Mouse (Mus musculus) layer of hippocampus, adult 2 months (tissue): ENCODE results near the gene Epb41l2. TPM values are rescaled to one million over a fixed set of nuclear protein-coding genes. Genes with fewer than 3 reads are reported as not detected.

ENCODE experiments used
- DNase-seq, 2 experiments: peaks; one replicate each; pipeline ENCODE4 v3.0.0; 2022; ENCODE audit warnings: low spot score in 2 of 2
- H3K27ac ChIP-seq: fragments of 200-600 bp; 2 replicates; pipeline ENCODE4 v1.8.1; 2022
- H3K4me3 ChIP-seq: fragments of 200-600 bp; 2 replicates; pipeline ENCODE4 v1.8.1; 2022; ENCODE audit warnings: mild to moderate bottlenecking
- CTCF ChIP-seq: fragments of 200-600 bp; conservative IDR thresholded peaks from 2 replicates; pipeline ENCODE4 v1.8.1; 2022; ENCODE audit warnings: antibody characterized with exemption, mild to moderate bottlenecking, moderate library complexity
- total RNA-seq, 2 experiments: library from RNA; stranded (reverse); gene quantifications; 2 replicates each; pipeline ENCODE4 v1.2.3; 2021

The Epb41l2 gene
- total RNA-seq, 2 experiments from 2014 or later: 76.4 to 84.6 TPM

GRCm38 (mm10) chr10:25526156-25526555 lies 166.6 kb downstream of the Epb41l2 start:
- no peak for TF ChIP-seq CTCF
- no peak for DNase-seq
- no peak overlapping the region for H3K27ac ChIP-seq
- no peak overlapping the region for H3K4me3 ChIP-seq

DNA sequence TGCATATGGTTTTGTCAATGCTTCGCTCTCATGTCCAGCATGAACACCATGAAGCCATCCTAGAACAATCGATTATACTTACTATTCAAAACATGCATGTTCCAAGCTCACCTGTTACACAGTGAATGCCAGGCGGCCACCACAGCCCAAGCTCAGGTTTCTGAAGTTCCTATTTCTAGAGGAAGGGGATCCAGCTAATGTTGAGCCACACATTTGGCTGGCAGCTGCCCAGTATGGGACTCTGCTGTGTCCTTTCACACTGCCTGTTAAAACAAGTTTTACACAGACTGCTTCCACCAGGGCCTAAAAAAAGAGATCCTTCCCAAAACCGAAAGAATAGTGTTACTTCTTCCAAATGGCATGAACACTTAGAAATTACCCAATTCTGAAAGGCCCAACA lies 167.0 kb downstream of the Epb41l2 start:
- no peak overlapping the region for H3K27ac ChIP-seq
- no peak for TF ChIP-seq CTCF
- DNase-seq: no peak
- no peak overlapping the region for H3K4me3 ChIP-seq

DNA sequence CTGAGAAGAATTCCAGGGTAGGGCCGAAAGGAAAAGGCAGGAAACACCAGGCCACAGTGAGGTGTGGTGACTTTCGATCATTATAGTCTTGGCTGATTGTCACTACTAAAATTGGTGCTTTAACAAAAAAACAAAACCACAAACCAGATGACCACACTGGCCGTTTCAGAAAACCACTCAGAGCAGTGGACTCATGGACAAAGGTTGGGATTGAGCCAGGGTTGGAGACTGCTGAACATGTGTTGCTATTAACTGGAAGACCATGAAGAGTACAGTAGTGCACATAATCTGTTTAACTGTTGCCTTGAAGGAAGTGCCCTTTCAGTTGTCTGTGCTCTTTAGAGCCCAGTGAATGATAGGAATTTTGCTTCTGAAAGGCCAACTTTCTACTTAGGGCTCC lies 167.5 kb downstream of the Epb41l2 start:
- TF ChIP-seq CTCF: no peak
- DNase-seq: no peak
- H3K27ac ChIP-seq: no peak overlapping the region
- H3K4me3 ChIP-seq: no peak overlapping the region

DNA sequence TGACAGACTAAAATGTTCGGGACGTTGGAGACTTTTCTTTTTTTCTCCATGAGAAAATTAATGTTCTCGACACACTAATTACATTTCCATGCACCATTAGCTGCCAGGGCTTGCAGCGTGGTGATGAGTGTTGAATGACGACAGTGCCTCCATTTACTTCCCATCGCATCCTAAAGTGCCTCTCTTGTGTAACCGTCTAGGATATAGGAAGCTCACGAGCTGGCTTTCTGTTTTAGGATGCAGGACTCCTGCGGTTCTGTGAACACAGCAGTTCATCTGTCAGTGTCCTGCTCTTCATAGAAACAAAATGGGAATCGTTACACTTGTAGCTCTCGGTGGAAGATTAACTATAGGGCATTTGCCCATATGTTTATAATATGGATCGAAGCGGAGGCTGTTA lies 171.7 kb downstream of the Epb41l2 start:
- no peak overlapping the region for H3K4me3 ChIP-seq
- DNase-seq: no peak
- no peak overlapping the region for H3K27ac ChIP-seq
- TF ChIP-seq CTCF: no peak

DNA sequence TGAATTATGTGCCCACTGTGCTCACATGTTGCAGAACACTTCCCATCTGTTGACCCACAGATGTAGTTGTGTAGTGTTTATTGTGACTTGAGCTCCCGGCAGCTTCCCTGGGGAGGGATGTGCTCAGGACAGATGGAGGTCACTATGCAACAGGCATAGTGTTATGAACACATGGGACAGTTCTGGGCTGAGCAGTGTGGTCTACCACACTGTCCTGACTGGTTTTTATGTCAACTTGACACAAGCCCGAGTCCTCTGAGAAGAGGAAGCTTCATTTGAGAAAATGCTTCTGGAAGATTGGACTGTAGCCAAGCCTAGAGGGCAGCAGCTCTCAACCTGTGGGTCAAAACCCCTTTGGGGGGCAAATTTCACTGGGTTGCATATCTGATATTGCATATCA lies 173.5 kb downstream of the Epb41l2 start:
- Histone ChIP-seq H3K4me3 (no peak overlapping the region), H3K27ac (no peak overlapping the region)
- no peak for DNase-seq
- no peak for TF ChIP-seq CTCF

- Histone ChIP-seq H3K4me3 (no peak overlapping the region), H3K27ac (no peak overlapping the region)
- TF ChIP-seq CTCF: no peak
- no peak for DNase-seq
These were observed 174.1 kb downstream of the Epb41l2 start for GRCm38 (mm10) chr10:25533513-25534246.

GRCm38 (mm10) chr10:25534467-25534866 lies 174.9 kb downstream of the Epb41l2 start:
- Histone ChIP-seq H3K27ac (no peak overlapping the region), H3K4me3 (no peak overlapping the region)
- no peak for TF ChIP-seq CTCF
- DNase-seq: no peak

DNA sequence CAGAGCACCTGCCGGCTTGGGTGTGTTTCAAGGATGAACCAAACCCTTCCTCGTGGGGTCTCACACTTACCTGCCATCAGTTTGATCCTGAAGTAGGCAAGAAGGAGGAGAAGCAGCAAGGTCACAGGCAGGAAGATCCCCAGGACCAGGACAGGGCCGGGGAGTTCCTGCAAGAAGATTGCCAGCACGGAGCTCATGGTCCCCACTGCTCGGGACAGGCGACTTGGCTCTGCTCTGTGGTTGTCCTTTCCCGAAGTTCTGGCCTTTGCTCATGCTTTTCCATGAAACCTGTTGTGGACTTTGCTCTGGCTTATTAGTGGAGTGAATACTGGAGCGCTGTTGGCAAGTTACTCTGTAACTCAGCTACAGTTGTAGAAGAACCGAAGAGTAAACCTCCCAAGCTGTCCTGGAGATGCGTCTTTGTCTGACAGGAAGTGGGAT lies 176.3 kb downstream of the Epb41l2 start, which contains the start of gene Smlr1:
Smlr1 (minus strand) TSS at position 377 of the 441 bp plus-strand sequence.
- TF ChIP-seq CTCF: no peak
- no peak within 1 kb of the TSS for H3K27ac ChIP-seq
- H3K4me3 ChIP-seq: no peak within 1 kb of the TSS
- no peak for DNase-seq

- Histone ChIP-seq H3K4me3 (no peak overlapping the region), H3K27ac (no peak overlapping the region)
- TF ChIP-seq CTCF: no peak
- no peak for DNase-seq
These were observed 177.0 kb downstream of the Epb41l2 start for GRCm38 (mm10) chr10:25536621-25537020.

DNA sequence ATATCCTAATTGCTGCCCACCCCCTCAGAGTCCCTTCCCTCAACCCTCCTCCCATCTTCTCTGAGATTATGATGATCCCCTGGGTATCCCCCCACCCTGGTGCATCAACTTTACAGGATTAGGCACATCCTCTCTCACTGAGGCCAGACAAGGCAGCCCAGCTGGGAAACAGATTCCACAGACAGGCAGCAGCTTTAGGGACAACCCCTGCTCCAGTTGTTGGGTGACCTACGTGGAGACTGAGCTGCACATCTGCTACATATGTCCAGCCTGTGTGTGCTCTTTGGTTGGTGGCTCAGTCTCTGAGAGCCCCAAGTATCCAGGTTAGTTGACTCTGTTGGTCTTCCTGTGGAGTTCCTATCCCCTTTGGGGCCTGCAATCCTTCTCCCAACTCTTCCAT lies 179.1 kb downstream of the Epb41l2 start:
- no peak for TF ChIP-seq CTCF
- DNase-seq: no peak
- 0 out of 2 replicates have a peak overlapping the region, but pooled peaks have one; percentile 61 for H3K27ac ChIP-seq
- H3K4me3 ChIP-seq: no peak overlapping the region

GRCm38 (mm10) chr10:25539146-25539770 lies 179.7 kb downstream of the Epb41l2 start:
- Histone ChIP-seq H3K27ac (peak overlapping the region; percentile 61; the same call in 1 of the 2 replicates), H3K4me3 (no peak overlapping the region)
- peak; percentile 83 for TF ChIP-seq CTCF
- peak; percentile 60 to 65 for DNase-seq

- Histone ChIP-seq H3K4me3 (no peak overlapping the region), H3K27ac (peak overlapping the region; percentile 61; the same call in 1 of the 2 replicates)
- no peak for TF ChIP-seq CTCF
- DNase-seq: no peak
These were observed 180.2 kb downstream of the Epb41l2 start for GRCm38 (mm10) chr10:25539771-25540168.

DNA sequence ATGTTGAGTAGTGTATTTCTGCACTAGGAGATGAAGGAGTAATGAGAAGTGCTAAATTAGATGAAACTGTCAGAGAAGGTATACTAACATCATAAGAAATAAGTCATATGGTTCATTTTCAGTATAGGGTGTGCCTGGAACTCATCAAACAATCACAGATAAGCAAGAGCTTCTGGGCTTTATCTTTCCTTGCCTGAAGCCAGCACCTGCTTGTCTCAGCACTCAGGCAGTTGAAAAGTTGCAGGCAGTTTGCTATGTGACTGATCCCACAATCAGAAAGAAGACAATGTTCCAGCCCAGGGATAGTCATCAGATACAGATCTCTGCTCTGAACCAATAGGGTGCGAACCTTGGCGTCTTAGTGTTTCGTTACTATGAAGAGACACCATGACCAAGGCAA lies 181.5 kb downstream of the Epb41l2 start:
- Histone ChIP-seq H3K4me3 (no peak overlapping the region), H3K27ac (no peak overlapping the region)
- DNase-seq: no peak
- no peak for TF ChIP-seq CTCF

DNA sequence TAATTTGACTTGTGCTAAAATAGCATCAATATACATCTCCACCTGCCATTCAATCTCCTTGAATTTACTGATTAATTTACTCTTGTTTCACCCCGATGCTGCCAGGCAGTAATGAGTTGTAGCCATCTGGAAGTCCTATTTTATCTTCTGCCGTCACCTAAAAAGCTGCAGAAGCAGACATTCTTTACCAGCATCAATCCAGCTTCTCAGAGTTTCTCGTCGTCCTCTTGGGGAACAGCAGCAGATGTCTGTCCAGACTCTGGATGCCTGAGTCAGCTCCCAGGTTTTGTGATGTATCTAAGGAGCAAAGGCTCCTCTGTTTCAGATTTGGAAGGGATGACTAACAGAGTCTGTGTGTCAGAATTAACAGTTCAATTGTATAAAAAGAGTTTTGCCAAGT lies 193.3 kb downstream of the Epb41l2 start:
- Histone ChIP-seq H3K4me3 (no peak overlapping the region), H3K27ac (no peak overlapping the region)
- DNase-seq: peak; percentile 23 to 34
- no peak for TF ChIP-seq CTCF
